Mouse (Mus musculus) cortical plate, adult 2 months (tissue): Measurements from ENCODE around the gene Znrf4.

Experiments
- CTCF ChIP-seq: fragments of 200-500 bp; IDR thresholded peaks from 2 replicates; pipeline ENCODE4 v1.5.1; 2011; ENCODE audit warnings: mild to moderate bottlenecking, control low read depth, low read length; ENCODE audit not compliant: insufficient read depth; ENCODE audit errors: extremely low read depth
- POLR2A ChIP-seq: fragments of 200-500 bp; IDR thresholded peaks from 2 replicates; pipeline ENCODE4 v1.6.1; 2011; ENCODE audit warnings: mild to moderate bottlenecking, low read length, control low read depth; ENCODE audit not compliant: insufficient read depth; ENCODE audit errors: extremely low read depth

DNA sequence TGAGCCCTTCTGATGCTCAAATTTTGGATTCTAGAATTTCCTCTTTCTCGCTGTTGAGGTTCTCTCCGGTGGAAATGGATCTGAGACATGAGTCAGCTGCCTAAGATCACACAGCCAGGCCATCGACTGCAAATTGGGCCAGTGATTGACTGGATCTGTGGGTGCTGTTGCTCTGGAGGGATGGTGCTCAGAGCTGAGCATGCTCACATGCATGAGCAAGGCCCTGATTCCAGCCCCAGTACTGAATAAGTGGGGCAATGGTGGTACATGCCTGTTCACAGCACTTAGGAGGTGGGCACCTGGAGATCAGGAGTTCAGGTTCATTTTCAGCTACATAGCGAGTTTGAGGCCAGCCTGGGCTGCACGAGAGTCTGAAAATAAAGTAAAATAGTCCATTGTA lies 34.3 kb upstream of the Znrf4 start:
- TF ChIP-seq POLR2A = no peak
- no peak for TF ChIP-seq CTCF
